In genomic region chr5:73141712-73142111, GRCm38 (mm10) we compare ENCODE assay signal across 27 mouse cellular contexts.
DNase-seq lines count a peak whose midpoint lies in the region; ATAC-seq and TF ChIP-seq lines count a peak whose summit lies in the region.
"Had no signal": no experiment of that assay in that cellular context is flagged by ENCODE, and none has a peak within 500 bp of the region (broad histone marks: within the 10 kb centered on the region; RNA-seq: fewer than 3 reads in every experiment).

No protein-coding gene starts in this region.

- no peaks in the 10 kb centered on the region for H3K9me3 ChIP-seq in heart, embryonic 11.5 days (replicated peaks; ENCODE audit: control insufficient read depth, low read length)
- H3K9me3 ChIP-seq in heart, embryonic 12.5 days (replicated peaks), result no peaks in the 10 kb centered on the region
- no peaks in the 10 kb centered on the region for H3K9me3 ChIP-seq in liver, embryonic 13.5 days (replicated peaks)
- no peaks in the 10 kb centered on the region for H3K9me3 ChIP-seq in hindbrain, postnatal 0 days (ENCODE audit: low read length)
- H3K9me3 ChIP-seq: embryonic facial prominence, embryonic 12.5 days; forebrain, embryonic 13.5 days; G1E; hindbrain, embryonic 15.5 days; intestine, embryonic 15.5 days; midbrain, embryonic 13.5 days; neural tube, embryonic 12.5 days had no signal

- DNase-seq in ZHBTc4 (ENCODE audit: low read depth, low spot score) (peak; percentile 45), adipocyte (ENCODE audit: low spot score) (no peak)
- peak; percentile 42 for DNase-seq in liver, embryonic 13.5 days
- no peak for DNase-seq in hindbrain, postnatal 0 days (ENCODE audit: low spot score)
- DNase-seq in embryo, embryonic 11 days, result no peak
- DNase-seq: adrenal gland, postnatal 25 days; cerebellum, adult 11 months; cerebellum, adult 9-11 months; heart, postnatal 4 days; kidney, adult 9 months; kidney, postnatal 14 days; lung, adult 2 months; lung, postnatal 14 days; right cerebral cortex, postnatal 14 days; thymus, adult 2 months; thymus, postnatal 4 days had no signal

- TF ChIP-seq CTCF in hindbrain, postnatal 0 days (IDR thresholded peaks at IDR 0.05; ENCODE audit: low read depth), result no peak

- peaks cover 3% of the 10 kb centered on the region; the same call in 1 of the 2 replicates for H3K36me3 ChIP-seq in heart, embryonic 11.5 days (ENCODE audit: control insufficient read depth, insufficient read depth, low read length)
- peaks cover 45% of the 10 kb centered on the region for H3K36me3 ChIP-seq in heart, embryonic 12.5 days
- peaks cover 66% of the 10 kb centered on the region for H3K36me3 ChIP-seq in liver, embryonic 13.5 days
- 0 out of 2 replicates have a peak, but pooled peaks cover 6% of the 10 kb centered on the region for H3K36me3 ChIP-seq in hindbrain, postnatal 0 days (ENCODE audit: insufficient read depth, low read length)
- H3K36me3 ChIP-seq: intestine, embryonic 15.5 days had no signal

- no peaks in the 10 kb centered on the region for H3K4me1 ChIP-seq in heart, embryonic 11.5 days (ENCODE audit: control insufficient read depth, insufficient read depth, low read length)
- peaks cover 10% of the 10 kb centered on the region for H3K4me1 ChIP-seq in heart, embryonic 12.5 days (replicated peaks)
- H3K4me1 ChIP-seq in liver, embryonic 13.5 days (replicated peaks), result peaks cover 36% of the 10 kb centered on the region
- no peaks in the 10 kb centered on the region for H3K4me1 ChIP-seq in hindbrain, postnatal 0 days (ENCODE audit: insufficient read depth, low read length)
- H3K4me1 ChIP-seq: embryonic facial prominence, embryonic 12.5 days; forebrain, embryonic 13.5 days; hindbrain, embryonic 15.5 days; intestine, embryonic 15.5 days; midbrain, embryonic 13.5 days had no signal

- no peak overlapping the region for H3K9ac ChIP-seq in heart, embryonic 11.5 days (ENCODE audit: low read depth, low read length)
- H3K9ac ChIP-seq in heart, embryonic 12.5 days, result no peak overlapping the region
- H3K9ac ChIP-seq in liver, embryonic 13.5 days, result no peak overlapping the region
- H3K9ac ChIP-seq in hindbrain, postnatal 0 days (replicated peaks; ENCODE audit: low read length), result no peak overlapping the region
- H3K9ac ChIP-seq: embryonic facial prominence, embryonic 12.5 days; forebrain, embryonic 13.5 days; hindbrain, embryonic 15.5 days; intestine, embryonic 15.5 days; midbrain, embryonic 13.5 days; neural tube, embryonic 12.5 days had no signal

- WGBS in heart, embryonic 11.5 days (ENCODE audit: insufficient replicate concordance), result 83% methylated on average over 2 of the region's 2 CpGs
- 78% methylated on average over 2 of the region's 2 CpGs for WGBS in heart, embryonic 12.5 days
- WGBS in liver, embryonic 13.5 days (ENCODE audit: insufficient replicate concordance), result 45% methylated on average over 2 of the region's 2 CpGs
- 94% methylated on average over 2 of the region's 2 CpGs for WGBS in hindbrain, postnatal 0 days

- H3K27me3 ChIP-seq in heart, embryonic 11.5 days (ENCODE audit: control insufficient read depth, insufficient read depth, low read length), result no peaks in the 10 kb centered on the region
- H3K27me3 ChIP-seq in heart, embryonic 12.5 days (replicated peaks), result no peaks in the 10 kb centered on the region
- H3K27me3 ChIP-seq in liver, embryonic 13.5 days, result no peaks in the 10 kb centered on the region
- no peaks in the 10 kb centered on the region for H3K27me3 ChIP-seq in hindbrain, postnatal 0 days (ENCODE audit: insufficient read depth, low read length)
- H3K27me3 ChIP-seq: embryonic facial prominence, embryonic 12.5 days; forebrain, embryonic 13.5 days; hindbrain, embryonic 15.5 days; intestine, embryonic 15.5 days; midbrain, embryonic 13.5 days; neural tube, embryonic 12.5 days had no signal

- H3K4me2 ChIP-seq in heart, embryonic 11.5 days, result no peak overlapping the region
- H3K4me2 ChIP-seq in heart, embryonic 12.5 days, result no peak overlapping the region
- no peak overlapping the region for H3K4me2 ChIP-seq in liver, embryonic 13.5 days
- H3K4me2 ChIP-seq in hindbrain, postnatal 0 days (ENCODE audit: low read depth, low read length), result no peak overlapping the region
- H3K4me2 ChIP-seq: embryonic facial prominence, embryonic 12.5 days; forebrain, embryonic 13.5 days; hindbrain, embryonic 15.5 days; intestine, embryonic 15.5 days; midbrain, embryonic 13.5 days; neural tube, embryonic 12.5 days had no signal

- H3K27ac ChIP-seq in heart, embryonic 11.5 days (ENCODE audit: low read depth, low read length), result no peak overlapping the region
- no peak overlapping the region; the same call in 1 of the 2 replicates for H3K27ac ChIP-seq in heart, embryonic 12.5 days (ENCODE audit: poor library complexity, severe bottlenecking)
- 0 out of 2 replicates have a peak overlapping the region, but pooled peaks have one; percentile 10 for H3K27ac ChIP-seq in liver, embryonic 13.5 days
- H3K27ac ChIP-seq in hindbrain, postnatal 0 days, result no peak overlapping the region
- H3K27ac ChIP-seq: embryonic facial prominence, embryonic 12.5 days; forebrain, embryonic 13.5 days; hindbrain, embryonic 15.5 days; intestine, embryonic 15.5 days; midbrain, embryonic 13.5 days; neural tube, embryonic 12.5 days; stomach, postnatal 0 days had no signal

- peak; percentile 69 for ATAC-seq in heart, embryonic 11.5 days (replicated peaks; ENCODE audit: insufficient number of reproducible peaks, low FRiP score, low TSS enrichment)
- ATAC-seq in heart, embryonic 12.5 days (ENCODE audit: insufficient number of reproducible peaks, low FRiP score), result no peak
- ATAC-seq in liver, embryonic 13.5 days (ENCODE audit: low read depth), result peak; percentile 86
- no peak for ATAC-seq in hindbrain, postnatal 0 days
- ATAC-seq: forebrain, embryonic 13.5 days; intestine, embryonic 15.5 days; midbrain, embryonic 13.5 days had no signal

- H3K4me3 ChIP-seq in heart, embryonic 11.5 days (ENCODE audit: low read depth, low read length), result no peak overlapping the region
- no peak overlapping the region for H3K4me3 ChIP-seq in heart, embryonic 12.5 days
- no peak overlapping the region for H3K4me3 ChIP-seq in liver, embryonic 13.5 days (replicated peaks)
- no peak overlapping the region for H3K4me3 ChIP-seq in hindbrain, postnatal 0 days (ENCODE audit: low read length)
- H3K4me3 ChIP-seq: embryonic facial prominence, embryonic 12.5 days; erythroblast, embryonic 14.5 days; forebrain, embryonic 13.5 days; hindbrain, embryonic 15.5 days; intestine, embryonic 15.5 days; midbrain, embryonic 13.5 days; neural tube, embryonic 12.5 days had no signal

Comparison
In these comparisons a context has a peak if more than half of its experiments do, and no peak if none do; other contexts are left out.
1. ATAC-seq: peak in heart, embryonic 11.5 days (single experiment) and liver, embryonic 13.5 days (single experiment); none in heart, embryonic 12.5 days (single experiment) and hindbrain, postnatal 0 days (single experiment).
2. DNase-seq: peak in ZHBTc4 (single experiment) and liver, embryonic 13.5 days (single experiment); none in hindbrain, postnatal 0 days (single experiment), adipocyte (single experiment) and embryo, embryonic 11 days (single experiment).